Mouse (Mus musculus) hindlimb bud, embryonic 11.5 days (tissue): Measurements from ENCODE around the gene Gm20509.
"Not testable (repeated sequence)": the region's sequence is repeated elsewhere in the genome, so short reads cannot be mapped to it uniquely, and the experiment has no call there.

Experiments used
- DNase-seq: peaks from one replicate; pipeline ENCODE4 v3.0.0-alpha.2; 2012; ENCODE audit warnings: low read depth, low spot score; ENCODE audit errors: extremely low spot score

The Gm20509 gene

DNA sequence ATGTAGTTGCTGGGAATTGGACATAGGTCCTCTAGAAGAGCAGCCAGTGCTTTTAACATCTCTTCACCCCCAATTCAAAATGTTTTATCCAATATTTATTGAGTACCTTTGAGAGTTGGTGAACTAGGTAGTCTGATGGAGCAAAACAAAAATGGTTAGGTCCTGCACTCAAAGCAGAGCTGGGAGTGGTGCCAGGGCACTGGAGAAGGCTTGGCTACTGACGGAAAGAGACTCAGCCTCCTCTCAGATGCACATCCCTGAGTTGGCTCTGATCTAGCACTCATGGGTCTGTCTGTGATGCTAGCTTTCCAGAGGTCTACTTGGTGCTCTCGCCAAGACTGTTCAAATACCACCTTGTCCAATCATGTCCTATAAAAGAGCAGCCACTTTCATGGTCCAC is 4.4 kb upstream of the Gm20509 start:
- no peak for DNase-seq

DNA sequence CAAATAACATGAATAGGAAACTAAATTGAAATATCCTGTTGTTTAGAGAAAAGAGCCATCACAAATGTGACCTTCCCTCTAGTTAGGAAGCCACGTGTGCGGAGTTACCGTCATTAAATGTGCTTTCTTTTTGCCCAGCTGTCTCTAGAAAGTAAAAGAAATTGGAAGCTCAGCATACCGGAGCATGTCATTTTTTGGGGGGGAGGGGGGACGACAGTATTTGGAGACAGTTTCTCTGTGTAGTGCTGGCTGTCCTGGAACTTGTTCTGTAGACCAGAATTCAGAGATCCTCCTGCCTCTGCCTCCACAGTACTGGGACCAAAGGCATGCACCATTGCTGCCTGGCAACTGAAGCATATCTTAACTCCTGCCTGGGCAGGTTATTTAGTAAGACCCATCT is 734 bp upstream of the Gm20509 start, which contains the start of gene Khdc3:
TSS of gene Khdc3 (plus strand) at position 301 of the 400 bp plus-strand sequence.
- DNase-seq = no peak

DNA sequence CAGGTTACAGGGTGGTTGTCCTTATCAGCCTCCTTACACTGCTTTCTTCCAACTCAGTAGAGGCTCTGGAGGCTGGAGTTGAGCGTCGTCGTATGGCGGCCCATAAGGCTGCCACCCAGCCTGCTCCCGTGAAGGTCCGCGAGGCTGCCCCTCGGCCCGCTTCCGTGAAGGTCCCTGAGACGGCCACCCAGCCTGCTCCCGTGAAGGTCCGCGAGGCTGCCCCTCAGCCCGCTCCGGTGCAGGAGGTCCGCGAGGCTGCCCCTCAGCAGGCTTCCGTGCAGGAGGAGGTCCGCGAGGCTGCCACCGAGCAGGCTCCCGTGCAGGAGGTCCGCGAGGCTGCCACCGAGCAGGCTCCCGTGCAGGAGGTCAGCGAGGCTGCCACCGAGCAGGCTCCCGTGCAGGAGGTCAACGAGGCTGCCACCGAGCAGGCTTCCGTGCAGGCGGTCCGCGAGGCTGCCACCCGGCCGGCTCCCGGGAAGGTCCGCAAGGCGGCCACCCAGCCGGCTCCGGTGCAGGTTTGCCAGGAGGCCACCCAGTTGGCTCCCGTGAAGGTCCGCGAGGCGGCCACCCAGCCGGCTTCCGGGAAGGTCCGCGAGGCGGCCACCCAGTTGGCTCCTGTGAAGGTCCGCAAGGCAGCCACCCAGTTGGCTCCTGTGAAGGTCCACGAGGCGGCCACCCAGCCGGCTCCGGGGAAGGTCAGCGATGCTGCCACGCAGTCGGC is 1.0 kb downstream of the Gm20509 start:
- no peak for DNase-seq

DNA sequence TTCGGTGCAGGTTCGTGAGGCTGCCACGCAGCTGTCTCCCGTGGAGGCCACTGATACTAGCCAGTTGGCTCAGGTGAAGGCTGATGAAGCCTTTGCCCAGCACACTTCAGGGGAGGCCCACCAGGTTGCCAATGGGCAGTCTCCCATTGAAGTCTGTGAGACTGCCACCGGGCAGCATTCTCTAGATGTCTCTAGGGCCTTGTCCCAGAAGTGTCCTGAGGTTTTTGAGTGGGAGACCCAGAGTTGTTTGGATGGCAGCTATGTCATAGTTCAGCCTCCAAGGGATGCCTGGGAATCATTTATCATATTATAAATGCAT is 1.6 kb downstream of the Gm20509 start:
- no peak for DNase-seq

DNA sequence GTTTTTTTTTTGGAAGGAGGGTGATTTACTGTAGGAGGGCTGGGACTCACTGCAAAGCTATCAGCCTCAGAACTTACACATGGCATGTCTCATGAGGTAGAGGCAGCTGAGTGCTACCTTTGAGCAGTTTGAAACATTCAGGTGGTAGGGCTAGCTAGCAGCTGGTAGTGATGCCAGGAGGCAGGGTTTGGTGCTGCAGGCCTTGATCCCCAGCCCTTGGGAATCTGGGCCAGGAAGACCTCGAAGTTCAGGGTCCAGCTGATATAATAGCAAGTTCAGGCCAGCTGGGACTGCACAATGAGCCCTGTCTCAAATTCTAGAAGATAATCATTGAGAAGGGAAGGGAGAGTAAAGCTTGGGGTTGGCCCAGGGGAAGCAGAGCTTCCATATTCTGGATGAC is 2.9 kb downstream of the Gm20509 start:
- DNase-seq = no peak

DNA sequence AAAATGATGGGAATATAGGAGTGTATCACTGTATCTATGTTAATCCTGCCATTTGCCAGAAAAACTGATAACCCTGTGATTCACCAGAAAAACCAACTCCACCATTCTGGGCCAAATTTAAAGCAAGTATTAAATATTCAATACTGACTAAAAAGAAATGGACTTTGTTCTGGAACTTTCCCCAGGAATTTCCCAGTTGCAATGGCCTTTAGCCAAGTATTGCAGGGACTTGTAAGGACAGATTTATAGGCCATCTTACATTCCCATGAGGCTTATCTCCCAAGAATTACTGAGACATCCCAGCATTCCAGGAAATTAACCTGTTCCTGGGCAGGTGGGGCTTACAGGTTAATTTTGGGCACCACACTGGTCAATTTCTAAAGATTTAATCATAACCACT is 3.5 kb downstream of the Gm20509 start:
- no peak for DNase-seq

DNA sequence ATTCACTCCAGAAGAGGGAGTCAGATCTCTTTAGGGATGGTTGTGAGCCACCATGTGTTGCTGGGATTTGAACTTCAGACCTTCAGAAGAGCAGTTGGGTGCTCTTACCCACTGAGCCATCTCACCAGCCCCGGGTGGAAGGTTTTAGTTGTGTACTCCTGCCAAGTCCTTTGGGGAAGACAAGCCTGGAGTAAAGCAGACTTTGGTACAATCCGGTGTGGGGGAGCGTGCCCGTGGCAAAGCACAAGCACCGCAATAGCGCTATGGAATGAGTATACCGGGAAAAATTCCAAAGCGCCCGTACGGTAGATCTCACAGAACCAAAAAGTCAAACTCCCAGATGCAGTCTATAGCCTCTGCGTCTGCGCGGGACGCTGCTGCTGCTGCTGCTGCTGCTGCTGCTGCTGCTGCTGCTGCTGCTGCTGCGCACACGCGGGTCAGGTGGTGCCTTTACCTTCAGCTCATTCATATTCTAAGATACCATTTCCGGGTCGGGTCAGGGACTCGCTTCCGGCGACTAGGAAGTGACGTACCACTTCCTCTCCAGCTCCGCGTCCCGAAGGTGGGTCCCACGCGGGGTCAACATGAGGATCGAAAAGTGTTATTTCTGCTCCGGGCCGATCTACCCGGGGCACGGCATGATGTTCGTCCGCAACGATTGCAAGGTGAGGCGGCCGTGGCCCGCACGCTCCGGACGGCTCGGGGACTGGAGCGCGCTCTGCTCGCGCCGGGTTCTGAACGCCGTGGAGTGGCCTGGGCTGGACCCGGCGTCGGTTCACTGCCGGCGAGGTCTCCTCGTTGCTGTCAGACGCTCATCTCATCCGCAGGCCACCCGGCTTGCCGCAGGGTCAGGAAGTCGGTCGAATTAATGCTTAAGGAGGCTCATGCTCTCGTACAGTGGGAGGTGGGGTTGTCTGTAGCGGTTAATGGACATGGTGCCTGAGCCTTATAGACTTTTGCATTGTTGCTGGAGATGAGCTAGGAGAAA is 10.9 kb downstream of the Gm20509 start, which contains the start of gene Rsl24d1:
TSS of gene Rsl24d1 (plus strand) at position 508 of the 988 bp plus-strand sequence.
- peak; percentile 67 for DNase-seq

DNA sequence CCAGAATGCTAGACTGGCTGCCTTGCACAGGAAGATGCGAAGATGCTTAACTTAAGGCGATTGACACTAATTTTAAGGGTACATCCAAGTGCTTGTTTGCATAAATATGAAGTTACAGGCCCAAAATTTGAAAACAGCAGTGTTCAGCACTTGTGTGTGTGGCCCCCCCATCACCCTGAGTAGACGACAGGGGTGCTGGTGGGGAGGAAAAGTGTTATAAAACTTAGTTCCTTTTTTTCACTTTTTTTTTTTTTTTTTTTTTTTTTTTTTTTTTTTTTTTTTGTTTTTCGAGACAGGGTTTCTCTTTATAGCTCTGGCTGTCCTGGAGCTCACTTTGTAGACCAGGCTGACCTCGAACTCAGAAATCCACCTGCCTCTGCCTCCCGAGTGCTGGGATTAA is 14.4 kb downstream of the Gm20509 start:
- DNase-seq = not testable (repeated sequence)

DNA sequence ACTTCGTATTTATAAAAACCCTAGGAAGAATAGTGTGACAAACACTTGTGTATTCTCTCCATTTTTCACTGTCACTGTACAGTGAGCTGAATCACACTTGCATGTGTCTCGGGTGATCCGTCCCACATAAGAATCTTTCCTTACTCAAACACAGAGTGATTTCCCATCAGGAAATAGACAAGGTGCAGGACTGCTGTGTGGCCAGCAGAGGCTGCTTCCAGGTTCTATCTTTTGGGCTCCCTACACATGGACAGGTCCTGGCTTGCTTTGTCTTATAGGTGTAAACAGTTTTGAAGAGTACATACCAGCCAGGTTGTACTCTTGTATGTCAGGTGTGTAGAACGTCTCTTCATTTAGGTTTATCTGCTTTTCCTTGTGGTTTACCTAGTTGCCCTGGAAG is 15.7 kb downstream of the Gm20509 start:
- DNase-seq = no peak

DNA sequence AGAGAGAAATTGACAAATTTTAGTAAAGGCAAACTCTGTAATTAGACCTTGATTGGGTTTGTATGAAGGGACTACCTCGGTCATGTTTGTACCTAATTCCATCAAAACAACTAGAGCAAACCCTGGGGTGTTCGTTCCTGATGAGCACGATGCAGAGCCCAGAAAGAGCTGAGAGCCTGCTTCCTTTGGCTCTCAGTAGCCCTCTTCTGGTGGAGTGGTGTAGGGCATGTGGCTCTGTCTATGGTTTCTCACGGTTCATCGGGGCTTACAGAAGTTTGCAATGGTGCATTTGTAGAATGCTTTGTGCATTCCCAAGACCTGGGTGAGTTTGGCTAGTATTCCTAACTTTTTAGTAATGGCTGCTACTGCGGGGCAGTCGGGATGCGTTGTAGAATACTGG is 19.5 kb downstream of the Gm20509 start:
- no peak for DNase-seq

DNA sequence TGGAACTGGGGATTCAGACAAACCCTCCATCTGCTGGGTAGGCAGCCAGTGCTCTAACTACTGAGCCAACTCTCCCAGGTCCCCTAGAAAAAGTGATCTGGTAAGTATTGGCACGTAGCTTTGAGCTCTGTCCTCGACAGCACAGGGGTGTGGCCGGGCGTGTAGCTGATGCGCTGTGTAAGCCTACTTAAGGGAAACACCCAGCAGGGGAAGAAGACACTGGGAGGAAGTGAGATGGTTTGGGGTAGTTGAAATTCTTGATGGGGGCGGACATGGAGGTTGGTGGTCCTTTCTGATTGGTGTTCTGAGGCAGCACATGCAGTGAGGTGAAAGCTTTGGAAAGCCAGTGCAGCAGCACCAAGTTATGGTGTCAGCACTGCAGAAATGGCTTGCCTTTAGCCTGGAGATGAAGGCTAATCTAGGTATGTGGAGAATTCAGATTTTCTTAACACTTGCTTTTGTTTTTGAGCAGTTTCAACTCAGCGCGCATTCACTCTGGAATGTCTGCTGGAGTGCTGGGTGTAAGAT is 22.8 kb downstream of the Gm20509 start:
- no peak for DNase-seq

DNA sequence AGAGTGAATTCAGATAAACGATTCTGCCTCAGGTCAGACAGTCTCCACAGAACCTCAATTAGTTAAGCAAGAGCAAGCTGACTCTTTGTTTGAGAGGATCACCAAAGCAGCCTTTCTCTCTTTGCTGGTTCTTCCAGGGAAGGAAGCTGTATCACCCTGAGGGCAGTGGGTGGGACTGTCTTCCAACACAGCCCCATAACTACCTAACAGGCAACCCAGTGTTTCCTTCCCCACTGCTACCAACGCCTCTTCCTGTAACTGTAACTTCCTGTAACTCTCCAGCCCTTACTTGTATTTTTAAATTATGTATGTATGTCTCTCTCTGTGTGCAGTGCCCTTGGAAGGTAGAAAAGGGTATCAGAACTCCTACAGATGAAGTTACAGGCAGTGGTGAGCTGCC is 25.2 kb downstream of the Gm20509 start:
- no peak for DNase-seq

DNA sequence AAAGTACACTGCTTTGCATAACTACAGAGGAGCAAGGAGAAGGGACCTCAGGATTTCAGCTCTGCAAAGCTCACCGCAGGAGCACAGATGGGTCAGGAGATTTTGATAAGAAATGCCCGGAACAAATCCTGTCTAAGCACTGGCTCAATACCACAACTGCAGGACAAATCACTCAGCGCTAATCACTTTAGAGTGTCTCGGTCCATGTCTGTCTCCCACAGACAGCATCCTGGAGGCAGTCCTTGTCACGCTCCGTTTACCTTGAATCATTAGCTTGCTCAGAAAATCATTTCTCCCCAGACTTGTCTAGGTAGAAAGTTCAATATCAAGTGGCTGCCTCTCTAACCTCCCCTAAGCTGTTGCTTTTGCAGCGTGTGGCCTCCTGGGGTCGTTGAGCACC is 27.6 kb downstream of the Gm20509 start:
- no peak for DNase-seq

DNA sequence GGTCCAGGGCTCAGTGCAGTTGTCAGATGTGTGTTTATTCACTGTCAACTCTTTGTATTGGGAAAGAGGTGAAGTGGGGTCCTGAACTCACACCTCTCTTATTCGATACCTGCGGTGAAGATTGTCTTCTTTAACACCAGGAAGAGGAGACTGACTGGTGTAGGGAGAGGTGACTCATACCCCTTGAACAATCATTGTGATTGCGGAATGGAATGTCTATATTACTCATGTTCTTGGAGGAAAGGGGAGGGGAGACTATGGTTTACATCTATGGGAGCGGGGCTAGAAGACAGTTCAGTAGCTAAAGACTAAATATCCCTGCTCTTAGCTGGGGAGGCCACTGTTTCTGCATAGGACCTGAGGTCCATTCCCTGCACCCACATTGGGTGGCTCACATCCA is 28.3 kb downstream of the Gm20509 start:
- no peak for DNase-seq

DNA sequence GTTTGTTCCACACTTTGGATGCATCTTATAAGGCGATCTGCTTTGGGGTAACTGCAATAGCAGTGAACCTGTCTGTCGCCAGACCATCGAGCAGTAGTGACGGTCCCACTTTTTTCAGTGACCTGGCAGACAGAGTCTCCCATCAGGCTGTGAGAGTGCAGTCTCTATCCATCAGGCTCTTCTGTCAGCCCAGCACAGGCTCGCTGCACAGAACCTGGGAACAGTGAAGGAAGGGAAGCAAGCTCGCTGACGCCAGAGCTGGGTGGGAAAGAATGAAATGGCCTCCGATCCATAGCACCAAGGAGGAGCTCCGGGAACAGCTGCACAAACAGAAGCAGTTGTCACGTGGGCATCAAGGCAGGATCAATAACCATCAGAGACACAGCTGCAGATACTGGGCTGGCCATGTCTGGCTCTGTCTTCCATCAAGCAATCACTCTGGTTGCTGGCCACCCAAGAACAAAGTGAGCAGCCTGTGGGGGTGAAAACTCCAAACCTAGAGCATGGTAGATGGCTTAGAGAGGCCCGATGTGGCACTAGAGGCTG is 35.1 kb downstream of the Gm20509 start:
- no peak for DNase-seq

DNA sequence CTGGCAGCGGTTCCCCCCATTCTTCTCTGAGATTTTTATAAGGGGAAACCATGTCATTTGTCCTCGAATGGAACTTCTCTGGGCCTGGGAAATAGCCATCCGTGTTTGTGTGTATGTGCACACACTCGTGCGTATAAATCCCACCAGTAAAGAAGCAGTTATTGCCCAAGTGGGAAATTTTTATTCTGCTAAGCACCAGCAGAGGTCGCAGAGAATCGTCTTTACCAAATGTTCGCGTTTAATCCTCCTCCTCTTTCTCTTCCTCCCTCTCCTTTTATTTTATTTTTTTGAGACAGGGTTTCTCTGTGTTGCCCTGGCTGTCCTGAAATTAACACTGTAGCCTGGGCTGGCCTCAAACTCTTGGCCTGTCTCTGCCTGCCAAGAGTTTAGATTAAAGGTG is 52.1 kb downstream of the Gm20509 start:
- DNase-seq = no peak

DNA sequence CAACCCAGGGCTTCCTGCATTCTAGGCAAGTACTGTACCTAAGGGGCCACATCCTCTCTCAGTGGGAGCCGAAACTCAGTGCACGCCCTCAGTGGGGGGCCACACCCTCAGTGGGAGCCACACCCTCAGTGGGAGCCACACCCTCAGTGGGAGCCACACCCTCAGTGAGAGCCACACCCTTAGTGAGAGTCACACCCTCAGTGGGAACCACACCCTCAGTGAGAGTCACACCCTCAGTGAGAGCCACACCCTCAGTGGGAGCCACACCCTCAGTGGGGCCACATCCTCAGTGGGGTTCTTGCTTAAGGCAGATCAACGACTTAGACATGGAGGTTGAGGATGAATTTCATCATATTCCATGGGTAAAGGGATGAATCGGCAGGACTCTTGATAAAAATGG is 55.7 kb downstream of the Gm20509 start:
- no peak for DNase-seq

DNA sequence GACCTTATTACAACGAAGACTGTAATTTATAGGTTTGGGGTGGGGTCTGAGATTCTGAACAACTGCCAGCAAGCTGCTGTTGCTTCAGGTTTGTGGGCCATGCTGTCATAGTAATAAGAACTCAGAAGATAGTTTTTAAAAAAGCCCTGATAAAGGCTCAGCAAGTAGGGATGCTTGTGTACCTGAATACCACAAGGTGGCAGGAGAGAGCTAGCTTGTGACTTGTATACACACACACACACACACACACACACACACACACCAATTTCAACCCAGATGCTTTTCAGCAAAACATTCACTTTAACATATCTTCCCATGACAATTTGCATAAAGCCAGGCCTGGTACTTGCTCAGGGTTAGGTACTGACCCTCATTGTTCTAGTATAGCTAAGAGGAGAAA is 57.0 kb downstream of the Gm20509 start:
- no peak for DNase-seq

DNA sequence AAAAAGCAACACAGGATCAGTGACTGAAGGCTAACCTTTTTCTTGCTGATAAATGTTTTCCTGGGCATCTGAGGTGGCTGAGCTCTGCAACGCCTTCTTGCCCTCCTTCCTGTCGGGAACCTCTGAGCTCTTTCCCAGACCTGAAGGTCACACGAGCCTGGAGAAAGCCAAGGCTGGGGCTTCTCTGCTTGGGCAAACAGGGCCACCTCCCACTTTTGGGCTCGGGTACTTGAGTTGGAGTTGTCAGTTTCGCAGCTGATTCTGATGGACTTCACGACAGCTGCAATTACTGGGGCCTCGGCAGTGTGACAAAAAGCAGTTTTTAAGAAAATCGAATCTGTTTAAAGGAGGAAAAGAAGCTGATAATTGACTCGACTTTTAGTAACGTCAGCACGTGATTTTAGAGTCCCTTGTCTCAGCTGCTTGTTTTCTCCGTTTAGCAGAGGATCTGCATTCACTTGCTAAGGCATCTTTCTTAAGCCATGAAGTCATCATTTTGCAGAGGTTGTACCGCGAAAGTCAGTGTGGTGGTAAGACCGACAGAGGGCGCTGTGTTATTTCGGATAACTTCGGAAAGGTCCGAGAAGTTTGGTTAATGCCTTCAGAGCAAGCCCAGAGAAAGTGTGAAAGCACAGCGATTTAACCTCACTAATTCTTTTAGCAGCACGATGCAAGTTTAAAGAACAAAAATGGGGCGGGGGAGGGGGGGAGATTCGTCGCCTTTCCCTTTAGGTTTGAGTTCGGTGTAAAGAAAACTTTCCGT is 60.5 kb downstream of the Gm20509 start:
- peak; percentile 87 for DNase-seq

DNA sequence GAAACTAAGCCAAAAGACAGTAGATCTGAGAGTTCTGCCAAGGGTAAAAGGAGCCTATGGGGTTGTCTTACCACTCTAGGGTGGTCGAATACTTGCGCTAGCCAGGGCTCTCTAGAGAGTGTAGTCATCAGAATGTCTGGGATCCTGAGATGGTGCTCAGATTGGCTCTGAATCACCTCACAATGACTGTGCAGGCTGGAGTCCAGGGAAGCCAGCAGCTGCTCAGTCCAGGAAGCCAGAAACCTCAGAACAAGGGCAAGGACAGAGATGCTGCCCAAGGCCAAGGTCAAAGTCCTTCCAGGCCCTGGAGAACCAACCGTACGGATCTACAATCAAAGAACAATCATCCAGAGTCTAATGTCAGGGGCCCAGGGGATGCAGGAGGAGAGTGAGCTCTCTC is 63.4 kb downstream of the Gm20509 start:
- no peak for DNase-seq
